Mouse (Mus musculus) mature B cell (primary cell): ENCODE data around the gene 4632433K11Rik.

Experiments used
- in situ Hi-C: fragments of 300-500 bp; cut with MboI; formaldehyde crosslinking; loops from 2 replicates; pipeline ENCODE4 v1.14.3; 2019

4632433K11Rik gene

GRCm38 (mm10) chr7:5020000-5020681, 13.8 kb upstream of the 4632433K11Rik start, which contains the start of the genes Zfp865 and Ccdc106:
Gene Zfp865, plus strand, starts transcription at chr7:5020376.
Gene Ccdc106, plus strand, starts transcription at chr7:5020553.
- in situ Hi-C loops = no loop called here

DNA sequence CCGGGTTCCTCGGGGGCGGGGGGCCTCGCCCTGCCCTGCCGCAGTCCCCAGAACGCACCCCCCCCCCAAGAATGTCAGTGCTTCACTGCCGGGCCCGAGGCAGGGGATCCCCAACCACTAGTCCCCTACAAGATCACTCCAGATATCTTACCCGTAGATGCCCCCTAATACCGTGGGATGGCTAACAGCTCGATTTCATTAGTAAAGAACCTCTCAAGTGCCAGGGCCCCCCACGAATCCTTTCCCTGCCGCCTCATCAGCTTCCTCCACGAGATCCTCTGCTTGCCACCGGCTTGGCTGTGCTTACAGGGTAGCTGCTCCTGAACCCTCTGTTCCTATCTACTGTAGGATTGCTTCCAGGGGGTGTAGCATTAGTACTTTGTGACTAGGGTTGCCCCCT, 13.2 kb upstream of the 4632433K11Rik start:
- in situ Hi-C loops = no loop called here

DNA sequence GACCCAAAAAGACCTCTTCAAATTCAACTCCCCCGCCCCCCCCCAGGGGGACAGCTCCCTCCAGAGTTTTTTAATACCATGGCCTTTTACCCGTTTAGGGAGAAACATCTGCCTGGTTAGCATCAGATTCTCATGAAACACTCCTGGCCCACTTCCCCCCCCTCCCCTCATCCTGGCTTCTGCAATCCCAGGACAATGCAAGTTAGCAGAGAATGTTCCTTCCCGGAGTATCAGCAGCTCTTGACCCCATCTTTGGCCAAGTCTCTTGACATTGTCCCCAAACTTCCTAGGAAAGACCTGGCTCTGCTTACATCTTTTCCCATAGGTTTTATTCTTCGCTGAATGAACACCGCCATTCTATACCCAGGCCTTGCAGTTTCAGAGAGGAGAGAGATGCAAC, 12.7 kb upstream of the 4632433K11Rik start:
- in situ Hi-C loops = no loop called here

- in situ Hi-C loops = no loop called here
These were observed 4.4 kb upstream of the 4632433K11Rik start for GRCm38 (mm10) chr7:5029543-5029942.

- in situ Hi-C loops = no loop called here
These were observed 4.0 kb upstream of the 4632433K11Rik start for GRCm38 (mm10) chr7:5029946-5030345.

- in situ Hi-C loops = no loop called here
These were observed 3.2 kb upstream of the 4632433K11Rik start for GRCm38 (mm10) chr7:5030554-5031275.

- in situ Hi-C loops = no loop called here
These were observed 2.4 kb upstream of the 4632433K11Rik start for GRCm38 (mm10) chr7:5031496-5031895.

- in situ Hi-C loops = no loop called here
These were observed 1.7 kb downstream of the 4632433K11Rik start for GRCm38 (mm10) chr7:5035628-5036027.

- in situ Hi-C loops = no loop called here
These were observed 2.2 kb downstream of the 4632433K11Rik start for GRCm38 (mm10) chr7:5036136-5036535.

GRCm38 (mm10) chr7:5037026-5037425, 3.1 kb downstream of the 4632433K11Rik start:
- in situ Hi-C loops = no loop called here

DNA sequence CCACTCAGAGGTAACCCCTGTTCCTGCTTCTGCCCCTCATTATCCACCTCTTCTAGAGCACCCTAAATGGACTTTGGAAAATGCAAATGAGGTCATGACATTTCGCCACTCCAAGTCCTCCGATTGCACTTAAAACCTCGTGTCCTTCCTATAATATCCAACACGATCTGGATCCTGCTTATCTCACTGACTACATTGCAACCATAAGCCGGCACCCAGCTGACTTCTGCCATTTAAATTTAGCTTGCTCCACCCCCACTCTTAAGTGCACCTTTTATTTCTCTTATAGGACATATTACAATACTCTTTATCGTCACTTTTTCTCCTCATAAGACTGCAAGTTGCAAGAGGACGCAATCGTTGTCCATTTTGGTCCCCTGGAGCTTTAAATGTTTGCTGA, 3.5 kb downstream of the 4632433K11Rik start:
- in situ Hi-C loops = no loop called here

- in situ Hi-C loops = no loop called here
These were observed 4.3 kb downstream of the 4632433K11Rik start, which contains the start of gene Zfp784 for GRCm38 (mm10) chr7:5038109-5038732. Gene Zfp784, minus strand, starts transcription at chr7:5038446.

- in situ Hi-C loops = no loop called here
These were observed 5.0 kb downstream of the 4632433K11Rik start for GRCm38 (mm10) chr7:5038940-5039339.

DNA sequence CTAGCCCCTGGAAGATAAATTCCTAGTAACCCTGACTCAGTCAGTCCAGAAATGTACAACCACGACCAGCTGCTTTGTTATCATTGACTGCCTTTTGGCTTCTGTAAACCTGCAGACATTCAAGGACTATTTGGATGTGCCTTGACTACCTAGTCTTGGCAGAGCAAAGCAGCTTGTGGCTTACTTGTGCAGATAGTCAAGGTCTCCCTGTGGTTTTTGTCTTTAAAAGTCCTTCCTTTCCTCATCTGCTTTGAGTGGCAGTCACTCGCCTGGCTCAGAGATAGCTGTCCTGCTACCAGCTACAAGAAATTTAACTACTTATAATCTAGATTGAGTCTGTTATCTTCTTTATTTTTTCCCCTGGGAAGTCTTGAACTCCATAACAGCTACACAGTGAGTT, 11.1 kb downstream of the 4632433K11Rik start:
- in situ Hi-C loops = loop anchor here (5.0 kb wide), 1 partner anchor 33 kb away; the partner anchor contains the start of genes Fiz1 and Zfp524

GRCm38 (mm10) chr7:5046112-5046511, 12.2 kb downstream of the 4632433K11Rik start:
- in situ Hi-C loops = loop anchor here (5.0 kb wide), 1 partner anchor 34 kb away; the partner anchor contains the start of genes Fiz1 and Zfp524

- in situ Hi-C loops = loop anchor here (5.0 kb wide), 1 partner anchor 35 kb away; the partner anchor contains the start of genes Fiz1 and Zfp524
These were observed 13.4 kb downstream of the 4632433K11Rik start for GRCm38 (mm10) chr7:5047313-5047712.

DNA sequence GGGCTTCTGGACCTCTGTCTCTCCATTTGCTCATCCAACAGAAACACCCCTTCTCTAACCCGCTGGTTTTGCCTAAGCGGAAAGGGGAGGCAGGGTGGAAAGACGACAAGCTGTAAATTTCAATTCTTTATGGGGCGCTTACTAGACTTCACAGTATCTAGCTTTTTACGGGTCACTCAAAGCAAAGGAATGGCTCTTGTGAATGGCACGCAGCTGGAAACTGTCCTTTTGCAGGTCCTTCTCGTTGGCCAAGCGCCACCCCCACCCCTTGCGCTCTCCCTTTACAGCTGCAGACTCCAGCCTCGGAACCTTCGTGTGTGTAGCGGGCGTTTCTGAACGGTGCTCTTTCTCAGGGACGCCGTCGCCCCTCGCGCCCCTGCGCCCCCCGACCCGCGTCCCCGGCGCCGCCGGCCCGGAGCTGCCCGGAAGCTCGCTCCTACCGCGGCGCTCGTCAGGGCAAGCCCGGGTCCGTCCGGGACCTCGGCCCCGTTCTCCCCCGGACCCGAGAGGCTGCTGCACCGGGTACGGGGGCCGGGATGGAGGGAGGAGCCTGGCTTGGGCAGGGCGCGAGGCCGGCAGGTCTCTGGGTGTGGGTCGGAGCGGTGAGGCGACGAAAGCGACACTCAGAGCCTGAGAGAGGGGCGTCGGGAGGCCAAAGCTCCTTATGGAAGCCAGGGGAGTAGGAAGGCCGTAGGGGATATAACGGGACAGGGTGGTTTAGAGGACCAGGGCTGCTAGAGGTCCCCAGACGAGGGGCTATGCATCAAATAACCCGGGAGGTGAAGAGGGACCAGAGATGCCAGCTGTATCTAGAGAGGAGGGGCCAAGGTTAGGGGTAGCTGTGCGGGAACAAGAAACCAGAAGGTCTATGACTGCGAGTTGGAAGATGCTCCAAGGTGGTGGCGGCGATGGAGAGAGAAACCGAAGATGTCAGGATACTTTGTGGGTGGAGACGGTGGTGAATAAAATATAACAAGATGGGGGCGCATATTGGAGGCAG, 17.6 kb downstream of the 4632433K11Rik start, which contains the start of gene Zfp580:
TSS of gene Zfp580 (plus strand) at position 346 of the 1,000 bp plus-strand sequence.
- in situ Hi-C loops = loop anchor here (5.0 kb wide), 1 partner anchor 109 kb away; no protein-coding TSS in a partner anchor

GRCm38 (mm10) chr7:5052438-5052837, 18.5 kb downstream of the 4632433K11Rik start:
- in situ Hi-C loops = loop anchor here (5.0 kb wide), 1 partner anchor 110 kb away; no protein-coding TSS in a partner anchor

DNA sequence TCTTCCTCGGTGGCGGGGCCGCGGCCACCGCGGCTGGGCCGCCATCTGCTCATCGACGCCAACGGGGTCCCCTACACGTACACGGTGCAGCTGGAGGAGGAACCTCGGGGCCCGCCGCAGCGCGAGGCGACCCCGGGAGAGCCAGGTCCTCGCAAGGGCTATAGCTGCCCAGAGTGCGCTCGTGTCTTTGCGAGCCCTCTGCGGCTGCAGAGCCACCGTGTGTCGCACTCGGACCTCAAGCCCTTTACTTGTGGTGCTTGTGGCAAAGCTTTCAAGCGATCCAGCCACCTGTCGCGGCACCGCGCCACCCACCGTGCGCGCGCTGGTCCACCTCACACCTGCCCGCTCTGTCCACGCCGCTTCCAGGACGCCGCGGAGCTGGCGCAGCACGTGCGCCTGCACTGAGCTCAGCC, 19.0 kb downstream of the 4632433K11Rik start:
- in situ Hi-C loops = loop anchor here (5.0 kb wide), 1 partner anchor 111 kb away; no protein-coding TSS in a partner anchor

GRCm38 (mm10) chr7:5053456-5054179, 19.7 kb downstream of the 4632433K11Rik start:
- in situ Hi-C loops = loop anchor here (5.0 kb wide), 1 partner anchor 111 kb away; no protein-coding TSS in a partner anchor
